Mouse (Mus musculus) embryonic facial prominence, embryonic 12.5 days (tissue): ENCODE data around the gene Pcbp1. TPM values are rescaled to one million over a fixed set of nuclear protein-coding genes. Genes with fewer than 3 reads are reported as not detected.
"Not testable (repeated sequence)": the region's sequence is repeated elsewhere in the genome, so short reads cannot be mapped to it uniquely, and the experiment has no call there.

Source experiments
- ATAC-seq: fragments of 200-750 bp; cut with Nextera tagmentation; 2 replicates; pipeline ENCODE4 v1.8.0; 2017; ENCODE audit not compliant: insufficient number of reproducible peaks, insufficient read depth, low FRiP score, low TSS enrichment
- H3K27ac ChIP-seq: fragments of 300-500 bp; sonication (generic); 2 replicates; pipeline ENCODE4 v1.5.1; 2016; ENCODE audit warnings: mild to moderate bottlenecking
- H3K27me3 ChIP-seq: fragments of 300-500 bp; sonication (generic); 2 replicates; pipeline ENCODE4 v1.6.1; 2016; ENCODE audit warnings: mild to moderate bottlenecking, moderate library complexity
- H3K36me3 ChIP-seq: fragments of 300-500 bp; sonication (generic); 2 replicates; pipeline ENCODE4 v1.6.1; 2016; ENCODE audit warnings: mild to moderate bottlenecking
- H3K4me1 ChIP-seq: fragments of 300-500 bp; sonication (generic); 2 replicates; pipeline ENCODE4 v1.6.1; 2016
- H3K4me2 ChIP-seq: fragments of 300-500 bp; sonication (generic); replicated peaks from 2 replicates; pipeline ENCODE4 v1.6.1; 2016; ENCODE audit warnings: mild to moderate bottlenecking, moderate library complexity
- H3K4me3 ChIP-seq: fragments of 300-500 bp; sonication (generic); 2 replicates; pipeline ENCODE4 v1.5.1; 2016; ENCODE audit warnings: mild to moderate bottlenecking
- H3K9ac ChIP-seq: fragments of 300-500 bp; sonication (generic); 2 replicates; pipeline ENCODE4 v1.6.1; 2016; ENCODE audit warnings: mild to moderate bottlenecking, moderate library complexity
- H3K9me3 ChIP-seq: fragments of 300-500 bp; sonication (generic); 2 replicates; pipeline ENCODE4 v1.6.1; 2016; ENCODE audit warnings: mild to moderate bottlenecking, moderate library complexity
- whole genome bisulfite sequencing: fragments of 180-500 bp; shearing (Covaris S2); methylation state at CpG from one replicate; pipeline ENCODE4 v1.1.7; 2016; 5-methylcytosine and 5-hydroxymethylcytosine counted together
- polyA plus RNA-seq: library from polyadenylated mRNA; unstranded; fragments of >200 nt; fragmentation: Nextera tagmentation; extraction: Ambion mirVana; gene quantifications from 2 replicates; pipeline ENCODE4 v1.2.1, GENCODE M21; 2016

Pcbp1 gene
- polyA plus RNA-seq: 537 and 549 TPM in 2 replicates

DNA sequence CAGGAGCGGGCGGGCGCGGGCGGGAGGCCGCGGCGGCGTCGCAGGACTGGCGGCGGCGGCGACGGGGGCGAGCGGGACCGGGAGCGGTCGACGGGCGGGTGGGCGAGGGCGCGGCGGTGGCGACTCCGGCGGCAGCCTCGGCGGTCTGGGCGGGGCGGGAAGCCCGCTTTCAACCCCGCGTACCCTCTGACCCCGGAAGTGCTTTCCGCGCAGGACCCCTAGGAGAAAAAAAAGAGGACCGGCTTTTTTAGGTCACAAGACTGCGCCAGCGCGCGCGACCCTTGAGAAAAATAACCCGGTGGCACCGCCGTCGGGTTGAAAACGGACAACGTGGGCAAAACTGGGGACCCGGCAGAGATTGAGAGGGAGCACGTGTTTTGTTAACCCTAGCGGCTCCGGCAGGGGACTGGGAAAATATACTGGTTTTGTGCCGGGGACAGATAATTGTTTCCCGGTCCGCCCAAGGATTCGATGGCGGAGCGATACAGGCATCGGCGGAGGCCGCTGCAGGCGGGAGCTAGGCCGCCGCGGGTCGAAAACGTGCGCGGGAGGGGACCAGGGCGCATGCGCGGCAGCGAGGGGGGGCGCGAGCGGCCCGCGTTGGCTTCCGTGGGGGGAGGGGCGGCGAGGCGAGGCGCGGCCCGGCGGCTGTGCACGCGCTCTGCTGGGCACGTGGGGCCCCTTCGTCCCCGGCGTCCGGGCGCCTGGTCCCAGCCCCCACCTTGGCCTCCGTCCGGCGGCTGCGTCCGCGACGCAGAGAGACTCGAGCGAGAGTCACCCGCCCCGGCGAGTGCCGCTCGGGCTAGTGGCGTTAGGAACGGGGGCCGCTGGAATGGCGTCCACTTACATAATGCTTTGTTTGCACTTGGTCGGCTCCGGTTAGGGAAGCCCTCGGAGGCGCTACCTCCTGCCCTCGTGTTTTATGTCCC, at the start of gene Pcbp1:
Gene Pcbp1, minus strand, starts transcription at position 290 of the 929 bp plus-strand sequence.
- peak within 1 kb of the TSS; percentile 100 for H3K27ac ChIP-seq
- peak within 1 kb of the TSS; percentile 98 for H3K4me3 ChIP-seq
- under 1% methylated on average over 97 of the region's 120 CpGs for WGBS
- H3K9me3 ChIP-seq: no peaks in the 10 kb centered on the region
- H3K9ac ChIP-seq: peak within 1 kb of the TSS; percentile 99
- peaks cover 9% of the 10 kb centered on the region for H3K4me1 ChIP-seq
- peak; percentile 76 for ATAC-seq
- peaks cover 13% of the 10 kb centered on the region for H3K36me3 ChIP-seq
- no peaks in the 10 kb centered on the region for H3K27me3 ChIP-seq
- peak within 1 kb of the TSS; percentile 85 for H3K4me2 ChIP-seq

DNA sequence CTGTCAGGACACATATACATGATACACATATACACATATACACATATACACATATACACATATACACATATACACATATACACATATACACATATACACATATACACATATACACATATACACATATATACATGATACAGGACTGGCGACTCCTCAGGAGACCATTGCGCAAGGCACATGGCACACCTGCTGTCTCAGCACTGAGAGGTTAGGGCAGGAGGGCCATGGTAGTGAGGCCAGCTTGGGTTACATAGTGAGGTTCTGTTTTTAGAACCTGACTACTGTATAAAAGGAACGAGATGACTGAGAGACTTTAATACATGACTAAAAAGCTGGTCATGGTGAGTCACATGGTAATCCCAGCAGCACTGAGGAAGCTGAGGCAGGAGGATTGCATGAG, 48.4 kb upstream of the Pcbp1 start:
- ATAC-seq: no peak
- H3K4me1 ChIP-seq: peaks cover 15% of the 10 kb centered on the region; the same call in 1 of the 2 replicates

DNA sequence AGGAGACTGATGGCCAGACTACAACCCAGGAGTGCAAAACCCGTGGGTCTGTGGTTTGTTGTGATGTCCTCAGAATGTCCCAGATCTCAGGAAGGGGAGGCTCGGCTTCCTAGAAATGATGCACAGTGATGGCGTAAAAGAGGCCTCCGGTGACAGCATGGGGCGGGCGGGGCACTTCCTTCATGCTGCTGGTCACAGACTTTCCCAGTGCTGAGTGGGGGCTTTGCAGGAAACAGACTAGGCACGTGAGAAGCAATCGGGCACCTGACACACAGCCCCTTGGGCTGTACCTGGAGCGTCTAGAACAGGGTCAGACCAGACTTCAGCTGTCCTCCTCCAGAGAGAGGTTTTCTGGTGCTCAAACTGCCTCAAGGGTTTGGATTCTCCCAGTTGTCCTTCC, 44.7 kb upstream of the Pcbp1 start:
- H3K36me3 ChIP-seq: peaks cover 10% of the 10 kb centered on the region; the same call in 1 of the 2 replicates
- H3K27me3 ChIP-seq: no peaks in the 10 kb centered on the region
- H3K27ac ChIP-seq: no peak overlapping the region
- H3K4me1 ChIP-seq: peaks cover 21% of the 10 kb centered on the region; the same call in 1 of the 2 replicates
- no peak overlapping the region for H3K4me2 ChIP-seq
- 43% methylated on average over 9 of the region's 9 CpGs for WGBS
- no peak for ATAC-seq
- H3K9ac ChIP-seq: no peak overlapping the region
- no peak overlapping the region for H3K4me3 ChIP-seq
- H3K9me3 ChIP-seq: no peaks in the 10 kb centered on the region

More for the DNA sequence above, 48.4 kb upstream of the Pcbp1 start:
- WGBS: 88% methylated on average over 3 of the region's 3 CpGs
- Histone ChIP-seq H3K4me2 (no peak overlapping the region), H3K9ac (no peak overlapping the region), H3K27me3 (no peaks in the 10 kb centered on the region), H3K36me3 (no peaks in the 10 kb centered on the region), H3K4me3 (no peak overlapping the region), H3K27ac (no peak overlapping the region), H3K9me3 (no peaks in the 10 kb centered on the region)

GRCm38 (mm10) chr6:86569461-86569820, 43.3 kb upstream of the Pcbp1 start:
- 0 out of 2 replicates have a peak overlapping the region, but pooled peaks have one; percentile 11 for H3K27ac ChIP-seq

DNA sequence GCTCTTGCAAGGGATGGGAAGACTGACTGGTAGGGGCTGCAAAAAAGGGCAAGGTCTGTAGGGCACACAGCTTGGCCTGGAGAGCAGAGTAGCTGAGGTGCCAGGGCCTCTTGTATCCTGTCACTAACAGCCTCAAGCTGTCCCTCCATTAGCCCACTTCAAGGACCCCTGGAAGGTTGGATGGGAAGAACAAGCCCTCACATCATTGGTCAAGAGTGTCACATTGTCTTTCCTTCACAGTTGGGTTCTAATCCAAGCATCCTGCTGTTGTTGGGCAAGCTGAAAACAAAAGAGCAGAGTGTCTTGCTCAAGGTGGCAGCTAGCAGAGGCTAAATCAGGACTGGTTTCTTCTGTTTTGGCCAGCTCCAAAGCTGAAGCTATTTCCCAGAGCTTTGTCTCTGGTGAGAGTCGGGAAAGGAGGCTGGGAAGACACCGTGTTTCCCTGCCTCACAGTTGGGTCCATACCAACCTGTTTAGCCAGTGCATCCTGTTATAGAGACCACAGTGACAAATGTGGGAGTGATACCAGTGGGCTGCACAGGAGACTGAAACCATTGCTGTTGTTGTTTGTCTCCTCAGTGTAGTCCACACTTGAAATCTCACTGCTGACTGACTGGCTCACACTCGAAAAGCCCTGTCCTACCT, 42.8 kb upstream of the Pcbp1 start:
- no peak overlapping the region for H3K9ac ChIP-seq
- H3K27me3 ChIP-seq: no peaks in the 10 kb centered on the region
- no peak overlapping the region for H3K4me3 ChIP-seq
- 43% methylated on average over 3 of the region's 3 CpGs for WGBS
- H3K27ac ChIP-seq: 0 out of 2 replicates have a peak overlapping the region, but pooled peaks have one; percentile 11
- H3K36me3 ChIP-seq: peaks cover 26% of the 10 kb centered on the region
- H3K4me1 ChIP-seq: peaks cover 21% of the 10 kb centered on the region; the same call in 1 of the 2 replicates
- ATAC-seq: no peak
- H3K9me3 ChIP-seq: no peaks in the 10 kb centered on the region
- H3K4me2 ChIP-seq: no peak overlapping the region

More at GRCm38 (mm10) chr6:86569461-86569820, 43.3 kb upstream of the Pcbp1 start:
- no peak overlapping the region for H3K4me2 ChIP-seq
- no peaks in the 10 kb centered on the region for H3K9me3 ChIP-seq
- peaks cover 23% of the 10 kb centered on the region for H3K36me3 ChIP-seq
- no peaks in the 10 kb centered on the region for H3K27me3 ChIP-seq
- no peak overlapping the region for H3K4me3 ChIP-seq
- H3K9ac ChIP-seq: no peak overlapping the region
- ATAC-seq: no peak
- H3K4me1 ChIP-seq: peaks cover 21% of the 10 kb centered on the region; the same call in 1 of the 2 replicates
- WGBS: 70% methylated on average over 3 of the region's 3 CpGs

DNA sequence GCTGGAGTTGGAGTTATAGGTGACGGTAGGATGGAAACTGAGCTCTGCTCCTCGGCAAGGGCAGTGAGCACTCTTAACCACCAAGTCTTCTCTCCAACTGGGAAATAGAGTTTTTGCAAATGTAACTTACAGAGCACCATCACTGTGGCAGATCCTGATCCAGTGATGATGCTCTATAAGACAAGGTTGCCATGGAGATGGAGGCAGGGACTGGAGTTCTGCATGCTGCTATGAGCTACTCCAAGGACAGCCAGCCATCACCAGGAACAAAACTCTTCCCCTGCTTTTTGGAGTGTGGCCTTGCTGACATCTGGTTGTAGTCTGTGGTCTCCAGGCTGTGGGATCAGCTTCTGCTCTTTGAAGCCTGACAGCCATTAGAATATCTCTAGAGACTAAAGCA, 39.7 kb upstream of the Pcbp1 start:
- H3K9ac ChIP-seq: no peak overlapping the region
- H3K4me2 ChIP-seq: no peak overlapping the region
- no peak overlapping the region for H3K27ac ChIP-seq
- H3K4me1 ChIP-seq: peaks cover 13% of the 10 kb centered on the region; the same call in 1 of the 2 replicates
- peaks cover 32% of the 10 kb centered on the region for H3K36me3 ChIP-seq
- no peaks in the 10 kb centered on the region for H3K27me3 ChIP-seq
- no peak for ATAC-seq
- whole genome bisulfite sequencing: 90% methylated on average over 2 of the region's 2 CpGs
- H3K9me3 ChIP-seq: no peaks in the 10 kb centered on the region
- no peak overlapping the region for H3K4me3 ChIP-seq

DNA sequence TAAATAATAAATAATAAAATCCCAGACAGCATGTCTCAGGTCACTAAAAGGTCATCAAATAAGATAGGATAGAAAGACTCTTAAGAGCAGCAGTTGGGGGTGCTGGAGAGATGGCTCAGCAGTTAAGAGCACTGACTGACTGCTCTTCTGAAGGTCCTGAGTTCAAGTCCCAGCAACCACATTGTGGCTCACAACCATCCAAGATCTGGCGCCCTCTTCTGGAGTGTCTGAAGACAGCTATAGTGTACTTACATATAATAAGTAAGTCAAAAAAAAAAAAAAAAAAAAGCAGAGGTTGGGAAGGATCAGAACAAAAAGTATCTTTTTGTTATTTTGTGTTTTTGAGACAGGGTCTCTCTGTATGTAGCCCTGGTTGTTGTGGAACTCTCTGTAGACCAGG, 31.1 kb upstream of the Pcbp1 start:
- H3K4me1 ChIP-seq, H3K9ac ChIP-seq, H3K9me3 ChIP-seq, H3K27ac ChIP-seq, H3K4me2 ChIP-seq, H3K27me3 ChIP-seq, H3K4me3 ChIP-seq, ATAC-seq: not testable (repeated sequence)
- 95% methylated on average over 1 of the region's 1 CpGs for WGBS
- H3K36me3 ChIP-seq: peaks cover 40% of the 10 kb centered on the region

GRCm38 (mm10) chr6:86556345-86557058, 30.4 kb upstream of the Pcbp1 start:
- no peak for ATAC-seq
- Histone ChIP-seq H3K27me3 (no peaks in the 10 kb centered on the region), H3K4me1 (no peaks in the 10 kb centered on the region), H3K36me3 (peaks cover 41% of the 10 kb centered on the region), H3K27ac (no peak overlapping the region), H3K4me3 (no peak overlapping the region), H3K9ac (no peak overlapping the region), H3K9me3 (no peaks in the 10 kb centered on the region), H3K4me2 (no peak overlapping the region)
- 96% methylated on average over 3 of the region's 3 CpGs for WGBS

GRCm38 (mm10) chr6:86550587-86550986, 24.5 kb upstream of the Pcbp1 start:
- Histone ChIP-seq H3K4me3 (no peak overlapping the region), H3K36me3 (peaks cover 61% of the 10 kb centered on the region), H3K27me3 (no peaks in the 10 kb centered on the region), H3K4me2 (no peak overlapping the region), H3K4me1 (no peaks in the 10 kb centered on the region), H3K9ac (no peak overlapping the region), H3K27ac (no peak overlapping the region), H3K9me3 (no peaks in the 10 kb centered on the region)
- WGBS: 77% methylated on average over 1 of the region's 1 CpGs
- no peak for ATAC-seq

DNA sequence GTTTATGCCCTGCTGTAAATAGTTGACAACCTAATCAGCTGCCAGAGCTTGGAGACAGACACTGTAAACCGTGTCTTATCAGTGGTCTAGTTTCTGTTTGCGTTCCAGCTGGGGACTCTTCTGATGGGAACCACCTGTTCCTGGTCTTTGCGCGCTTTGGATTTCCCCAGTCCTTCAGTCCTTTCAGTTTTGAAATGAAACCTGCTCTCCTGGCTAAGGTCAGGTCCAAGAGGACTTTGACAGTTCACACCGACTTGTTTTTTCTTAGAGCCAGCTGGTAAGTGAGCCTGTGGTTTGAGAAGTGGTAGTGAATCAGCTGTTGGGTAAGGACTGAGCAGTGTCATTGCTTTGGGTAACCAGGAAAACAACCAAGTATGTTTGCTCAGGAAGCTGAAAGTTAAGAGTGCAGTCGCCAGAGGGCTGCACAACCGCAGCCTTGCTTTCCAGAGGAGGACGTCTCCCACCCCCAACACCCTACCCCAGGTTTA, 21.8 kb upstream of the Pcbp1 start:
- Histone ChIP-seq H3K36me3 (peaks cover 59% of the 10 kb centered on the region), H3K27ac (no peak overlapping the region), H3K4me3 (no peak overlapping the region), H3K4me2 (no peak overlapping the region), H3K4me1 (no peaks in the 10 kb centered on the region), H3K27me3 (no peaks in the 10 kb centered on the region), H3K9ac (no peak overlapping the region), H3K9me3 (no peaks in the 10 kb centered on the region)
- WGBS: 72% methylated on average over 8 of the region's 8 CpGs
- ATAC-seq: no peak

DNA sequence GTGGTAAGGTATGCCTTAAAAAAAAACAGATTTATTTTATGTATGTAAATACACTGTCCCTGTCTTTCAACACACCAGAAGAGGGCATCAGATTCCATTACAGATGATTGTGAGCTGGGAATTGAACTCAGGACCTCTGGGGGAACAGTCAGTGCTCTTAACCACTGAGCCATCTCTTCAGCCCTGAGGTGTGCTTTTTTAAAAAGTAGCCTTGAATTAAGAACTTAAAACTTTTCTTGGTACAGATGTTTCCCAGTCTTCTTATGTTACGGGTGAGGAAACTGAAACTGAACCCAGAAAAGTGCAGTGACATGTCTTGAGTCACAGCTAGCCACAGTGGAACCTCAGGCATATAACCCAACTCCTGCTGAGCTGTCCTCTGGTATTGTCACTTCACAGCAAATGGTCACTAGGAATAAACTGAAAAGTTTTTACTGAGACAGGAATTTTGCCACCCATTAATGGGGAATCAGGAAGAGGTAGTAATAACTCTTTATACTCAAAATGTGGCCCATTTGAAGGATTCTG, 21.2 kb upstream of the Pcbp1 start:
- WGBS: 92% methylated on average over 1 of the region's 1 CpGs
- Histone ChIP-seq H3K36me3 (peaks cover 57% of the 10 kb centered on the region), H3K27ac (no peak overlapping the region), H3K27me3 (no peaks in the 10 kb centered on the region), H3K4me1 (no peaks in the 10 kb centered on the region), H3K9me3 (no peaks in the 10 kb centered on the region), H3K9ac (no peak overlapping the region), H3K4me2 (no peak overlapping the region), H3K4me3 (no peak overlapping the region)
- ATAC-seq: no peak
